Mouse (Mus musculus) CD4-positive helper T cell, adult 2 months (primary cell): ENCODE measurements around the gene Edem2.

Source experiments
- DNase-seq: peaks from one replicate; pipeline ENCODE4 v3.0.0-alpha.2; 2012; ENCODE audit warnings: low read depth, missing footprints, low spot score

Edem2 gene

DNA sequence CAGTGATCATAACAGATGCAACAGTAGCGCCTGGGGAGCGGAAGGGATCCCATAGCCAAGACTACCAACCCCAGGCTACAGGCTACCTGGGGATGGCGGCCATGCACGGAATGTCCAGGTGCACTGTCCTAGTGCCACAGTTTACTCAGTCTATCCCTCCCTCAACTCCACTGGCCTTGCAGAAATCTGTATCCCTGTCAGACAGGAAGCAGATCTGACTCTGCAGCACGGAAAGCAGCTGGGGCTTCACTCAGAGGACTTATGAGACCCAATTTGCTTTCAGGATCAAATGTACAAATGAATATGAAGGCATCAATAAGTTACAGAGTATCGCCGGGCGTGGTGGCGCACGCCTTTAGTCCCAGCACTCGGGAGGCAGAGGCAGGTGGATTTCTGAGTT lies 41.5 kb downstream of the Edem2 start:
- DNase-seq = no peak

DNA sequence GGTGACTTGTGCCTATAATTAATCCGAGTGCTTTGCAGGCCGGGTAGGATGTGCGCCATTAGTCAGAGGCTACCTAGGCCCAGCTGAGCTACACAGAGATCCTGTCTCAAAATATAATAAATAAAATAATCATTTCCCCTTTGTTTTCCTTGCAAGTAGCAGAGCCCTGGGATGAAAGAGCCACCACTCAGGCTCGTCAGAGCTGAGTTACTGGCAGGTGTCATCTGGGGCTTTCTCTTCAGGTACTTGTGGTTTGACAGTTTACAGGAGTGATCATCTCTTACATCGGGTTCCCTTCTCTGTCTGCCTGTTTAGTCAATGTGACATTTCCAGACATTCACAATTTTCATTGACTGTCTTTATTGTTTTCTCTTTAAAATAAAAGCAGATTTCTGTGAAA lies 42.7 kb downstream of the Edem2 start:
- DNase-seq = no peak

DNA sequence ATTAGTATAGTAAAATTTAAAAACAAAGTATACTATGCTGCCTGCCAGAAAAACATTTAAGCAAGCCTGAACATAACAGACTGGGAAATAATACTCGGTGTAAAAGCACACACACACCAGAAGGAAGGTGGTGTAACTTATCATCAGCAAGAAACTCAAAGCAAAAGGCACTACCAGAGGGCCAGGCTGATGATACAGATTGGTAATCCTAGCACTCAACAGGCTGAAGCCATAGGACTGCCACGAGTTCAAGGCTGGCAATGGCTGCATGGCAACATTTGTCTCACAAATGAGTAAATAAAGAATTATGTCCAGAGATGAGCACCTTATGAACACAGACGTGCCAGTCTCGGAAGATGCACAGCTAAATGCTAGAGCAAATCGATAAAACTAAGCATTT lies 45.5 kb downstream of the Edem2 start:
- no peak for DNase-seq

DNA sequence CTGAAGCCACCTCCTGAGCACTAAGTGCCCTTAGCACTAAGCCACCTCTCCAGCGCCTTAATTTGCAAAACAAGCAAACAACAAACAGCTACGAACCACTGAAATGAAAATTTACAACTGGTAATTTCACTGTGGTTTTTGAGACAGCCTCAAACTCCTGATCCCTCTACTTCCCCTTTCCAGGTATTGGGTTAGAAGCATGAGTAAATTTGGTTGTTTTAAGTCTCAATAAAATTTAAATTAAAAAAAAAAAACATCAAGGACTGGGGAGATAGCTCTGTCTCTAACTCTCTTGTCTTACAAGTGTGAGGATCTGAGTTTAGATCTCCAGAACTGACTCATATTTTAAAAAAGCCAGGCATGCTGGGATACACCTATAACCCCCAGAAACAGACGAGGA lies 46.1 kb downstream of the Edem2 start:
- no peak for DNase-seq

DNA sequence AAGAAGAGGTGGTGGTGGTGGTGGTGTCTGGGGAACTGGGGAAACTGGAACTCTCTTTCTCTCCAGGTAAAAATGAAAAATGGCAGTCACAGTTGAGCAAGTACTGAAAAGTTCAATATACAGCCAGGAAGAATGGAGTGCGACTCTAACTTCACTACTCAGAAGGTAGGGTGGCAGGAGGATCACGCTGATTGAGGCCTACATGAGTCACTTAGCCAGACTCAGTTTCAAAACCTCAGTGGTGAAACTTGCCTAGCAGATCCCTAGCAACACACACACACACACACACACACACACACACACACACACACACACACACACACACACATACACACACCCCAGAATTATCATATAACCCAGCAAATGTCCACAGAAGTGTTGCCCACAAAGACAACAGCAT lies 47.4 kb downstream of the Edem2 start:
- DNase-seq = peak; percentile 32

DNA sequence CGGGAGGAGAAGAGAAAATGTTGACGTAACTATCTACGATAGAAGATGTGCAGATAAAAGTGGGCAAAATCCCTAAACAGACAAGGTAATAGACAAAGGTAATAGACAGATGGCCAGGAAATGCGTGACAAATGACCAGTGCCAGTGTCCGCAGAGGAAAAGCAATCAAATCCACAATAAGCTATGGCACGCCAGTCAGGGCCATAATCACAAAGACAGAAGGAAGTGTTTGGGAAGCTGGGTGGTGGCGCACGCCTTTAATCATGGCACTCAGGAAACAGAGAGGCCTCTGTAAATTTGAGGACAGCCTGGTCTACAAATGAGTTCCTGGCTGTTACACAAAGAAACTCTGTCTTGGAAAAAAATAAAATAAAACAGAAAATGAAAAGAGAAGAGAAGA lies 48.1 kb downstream of the Edem2 start:
- DNase-seq = no peak

DNA sequence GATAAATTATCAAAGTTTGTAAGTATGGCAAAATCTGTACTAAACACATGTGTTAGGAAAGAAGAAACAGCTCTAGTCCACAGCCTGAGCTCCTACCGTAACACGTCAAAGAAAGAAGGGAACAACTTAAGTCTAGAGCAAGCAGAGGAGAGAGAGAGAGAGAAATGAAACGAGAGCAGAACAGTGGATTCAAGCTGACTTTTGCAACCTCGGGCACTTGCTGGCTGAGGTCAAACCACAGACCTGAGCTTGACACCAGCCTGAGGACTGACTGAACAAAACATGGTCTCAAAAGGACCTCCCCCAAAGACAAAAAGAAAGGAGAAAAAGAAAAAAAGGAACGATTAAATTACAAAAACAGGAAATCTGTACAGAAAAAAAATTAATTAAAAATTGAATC lies 48.7 kb downstream of the Edem2 start:
- DNase-seq = no peak

DNA sequence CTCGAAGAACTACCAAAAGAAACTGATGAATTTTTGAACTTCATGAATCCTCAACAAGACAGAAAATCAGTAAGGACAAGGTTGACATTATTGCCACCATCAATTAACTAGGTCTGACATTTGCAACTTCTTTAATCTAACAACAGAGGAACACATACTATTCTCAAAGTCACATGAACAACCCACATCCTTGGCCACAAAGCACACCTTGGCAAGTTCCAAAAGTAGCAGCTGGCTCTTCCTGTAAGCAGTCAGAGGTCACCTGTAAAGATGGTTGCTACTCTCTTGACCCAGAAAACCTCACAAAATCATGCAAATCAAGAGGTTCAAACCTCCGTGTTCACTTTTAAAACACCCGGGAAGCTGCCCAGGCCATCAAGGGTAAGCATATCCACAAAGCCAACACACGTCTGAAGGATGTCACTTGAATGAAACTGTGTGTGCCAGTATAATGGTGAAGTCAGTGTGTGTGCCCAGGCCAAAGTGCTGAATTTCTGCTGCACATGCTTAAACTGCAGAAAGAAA lies 49.6 kb downstream of the Edem2 start:
- peak; percentile 70 for DNase-seq

DNA sequence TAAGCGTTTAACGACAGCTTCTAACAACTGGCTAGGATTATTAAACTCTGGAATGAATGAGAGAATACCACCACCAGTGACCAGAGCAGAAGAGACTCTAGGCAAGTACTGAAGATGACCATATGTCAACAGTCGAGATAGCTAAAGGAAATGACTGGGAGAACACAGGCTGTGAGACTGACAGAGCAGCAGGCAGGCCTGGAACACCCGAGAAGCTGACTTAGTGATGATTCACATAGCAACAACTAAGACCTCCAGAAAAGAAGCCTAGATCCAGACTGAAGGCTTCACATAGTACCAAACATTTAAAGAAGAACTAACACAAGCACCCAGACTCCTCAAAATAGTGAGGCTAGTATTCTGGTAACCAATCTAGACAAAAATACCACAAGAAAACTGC lies 54.2 kb downstream of the Edem2 start:
- no peak for DNase-seq

DNA sequence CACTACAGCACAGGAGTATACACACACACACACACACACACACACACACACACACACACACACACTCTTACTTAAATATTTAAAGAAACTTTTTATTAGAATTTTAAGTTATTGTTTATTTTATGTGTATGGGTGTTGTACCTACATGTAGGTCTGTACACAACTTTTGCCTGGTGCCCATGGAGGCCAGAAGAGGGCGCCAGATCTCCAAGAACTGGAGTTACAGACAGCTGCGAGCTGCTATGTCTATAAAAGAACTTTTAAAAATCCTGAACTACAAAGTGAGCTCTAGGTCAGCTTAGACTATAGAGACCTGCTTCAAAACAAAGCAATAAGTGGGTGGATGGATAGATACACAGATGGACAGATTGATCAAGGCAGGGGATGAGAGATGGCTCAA lies 55.7 kb downstream of the Edem2 start:
- peak; percentile 82 for DNase-seq

DNA sequence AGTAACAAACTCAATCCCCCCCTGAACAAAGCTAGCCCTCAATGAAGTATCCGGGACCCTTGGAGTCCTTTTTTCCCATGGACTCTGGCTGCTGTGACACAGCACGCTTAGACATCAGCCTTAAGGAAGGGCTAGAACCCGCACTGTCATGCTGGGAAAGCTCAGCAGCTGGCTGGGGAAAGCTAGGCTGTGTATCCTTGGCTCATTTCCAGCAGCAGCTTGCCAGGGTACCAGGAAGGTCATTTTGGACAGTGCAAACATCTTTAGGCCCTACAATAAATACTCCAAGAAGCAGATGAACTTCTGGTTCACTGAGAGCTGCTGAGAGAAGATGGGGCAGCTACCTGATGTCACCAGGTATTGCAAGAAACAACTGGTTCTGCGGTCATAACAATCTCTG lies 58.0 kb downstream of the Edem2 start:
- DNase-seq = no peak

DNA sequence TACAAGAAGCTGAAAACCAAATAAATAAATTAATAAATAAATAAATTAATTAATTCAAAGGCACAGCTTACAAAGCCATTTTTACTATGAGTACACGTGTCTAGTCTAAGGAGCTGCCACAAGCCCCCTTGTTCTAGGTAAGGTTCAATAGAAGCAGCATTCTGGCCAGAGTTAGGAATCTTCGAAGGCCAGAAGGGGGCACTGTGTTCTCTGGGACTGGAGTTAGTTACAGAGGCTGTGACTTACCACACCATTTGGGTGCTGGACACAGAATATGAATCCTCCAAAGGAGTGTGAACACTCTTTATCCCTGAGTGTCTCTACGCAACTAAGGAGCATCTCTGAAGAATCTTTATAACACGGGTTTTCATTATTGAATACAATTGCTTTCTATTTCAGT lies 60.8 kb downstream of the Edem2 start:
- peak; percentile 49 for DNase-seq

DNA sequence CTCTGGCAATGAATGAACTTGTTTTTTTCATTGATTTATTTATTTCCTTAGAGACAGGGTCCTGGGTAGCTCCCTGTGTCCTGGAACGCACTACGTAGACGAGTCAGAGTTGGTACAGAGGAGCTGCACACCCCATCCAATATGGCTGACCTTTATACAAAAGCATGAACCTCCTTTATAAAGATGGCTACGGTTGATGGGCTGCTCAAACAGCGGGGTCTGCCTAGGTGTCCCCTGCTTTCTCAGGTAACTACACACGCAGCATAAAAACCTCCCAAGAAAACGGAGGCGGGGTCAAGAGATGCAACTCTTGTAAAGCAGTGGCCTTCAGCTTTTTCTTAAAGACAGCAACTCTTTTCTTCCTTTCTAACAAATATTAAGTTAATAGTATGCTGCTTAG lies 61.4 kb downstream of the Edem2 start:
- no peak for DNase-seq

DNA sequence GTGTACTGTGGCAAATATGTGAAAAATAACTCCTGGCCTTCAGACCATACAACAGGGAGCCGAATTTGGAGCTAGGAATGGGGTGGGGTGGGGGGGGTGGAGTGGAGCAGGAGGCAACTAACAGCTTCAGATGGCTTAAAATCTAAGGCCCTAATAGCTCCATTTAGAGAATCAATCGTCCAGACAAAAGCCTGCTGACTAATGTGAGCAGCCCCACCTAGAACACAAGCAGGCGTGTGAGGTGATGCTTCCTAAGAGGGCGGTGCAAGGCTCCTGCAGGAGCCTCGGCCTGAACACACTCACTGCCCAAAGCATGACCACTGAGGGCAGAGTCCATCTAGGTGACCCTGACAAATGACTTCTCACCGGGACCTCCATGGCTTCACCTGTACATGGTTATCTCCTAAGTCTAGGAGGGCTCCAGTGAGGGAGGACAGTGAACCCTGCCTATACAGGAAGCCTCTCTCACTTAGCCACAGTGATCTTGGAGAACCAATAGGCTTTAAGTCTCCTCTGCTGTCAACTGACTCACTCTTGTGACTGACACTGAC lies 65.3 kb downstream of the Edem2 start:
- DNase-seq = no peak

DNA sequence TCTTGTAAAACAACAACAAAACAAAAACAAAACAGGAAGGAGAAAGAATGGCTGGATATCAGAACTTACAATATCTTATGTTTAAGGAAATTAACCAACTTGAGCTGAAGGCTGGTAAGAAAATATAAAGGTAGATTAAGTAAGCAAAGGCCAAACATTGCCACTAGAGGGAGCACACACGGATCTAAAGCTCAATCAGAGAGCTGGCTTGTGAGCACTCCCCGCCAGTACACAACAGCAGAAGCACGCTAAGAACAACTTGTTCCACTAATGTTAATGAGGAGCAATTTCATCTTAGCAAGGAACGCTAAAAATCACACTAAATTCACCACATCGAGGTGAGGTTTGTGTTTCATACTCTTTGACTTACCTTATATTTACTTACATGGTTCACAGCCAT lies 66.2 kb downstream of the Edem2 start:
- peak; percentile 68 for DNase-seq

DNA sequence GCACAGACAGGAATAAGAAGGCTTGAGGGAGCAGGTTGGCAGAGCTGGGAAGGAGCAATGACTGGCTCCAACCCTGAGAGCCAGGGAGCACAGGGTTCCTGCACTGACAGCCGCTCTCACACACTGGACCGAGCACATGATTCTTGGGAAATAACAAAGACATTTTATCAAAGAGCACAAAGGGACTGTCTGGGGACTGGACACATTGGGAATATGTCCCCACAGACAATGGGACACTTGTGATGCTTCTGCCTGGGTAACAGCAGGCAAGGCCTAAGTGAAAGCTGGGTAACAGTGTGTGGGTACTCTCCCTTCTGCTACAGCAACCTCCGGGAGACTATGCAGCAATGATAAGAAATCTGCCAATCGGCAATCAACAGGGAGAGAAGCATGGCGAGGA lies 66.9 kb downstream of the Edem2 start:
- no peak for DNase-seq

DNA sequence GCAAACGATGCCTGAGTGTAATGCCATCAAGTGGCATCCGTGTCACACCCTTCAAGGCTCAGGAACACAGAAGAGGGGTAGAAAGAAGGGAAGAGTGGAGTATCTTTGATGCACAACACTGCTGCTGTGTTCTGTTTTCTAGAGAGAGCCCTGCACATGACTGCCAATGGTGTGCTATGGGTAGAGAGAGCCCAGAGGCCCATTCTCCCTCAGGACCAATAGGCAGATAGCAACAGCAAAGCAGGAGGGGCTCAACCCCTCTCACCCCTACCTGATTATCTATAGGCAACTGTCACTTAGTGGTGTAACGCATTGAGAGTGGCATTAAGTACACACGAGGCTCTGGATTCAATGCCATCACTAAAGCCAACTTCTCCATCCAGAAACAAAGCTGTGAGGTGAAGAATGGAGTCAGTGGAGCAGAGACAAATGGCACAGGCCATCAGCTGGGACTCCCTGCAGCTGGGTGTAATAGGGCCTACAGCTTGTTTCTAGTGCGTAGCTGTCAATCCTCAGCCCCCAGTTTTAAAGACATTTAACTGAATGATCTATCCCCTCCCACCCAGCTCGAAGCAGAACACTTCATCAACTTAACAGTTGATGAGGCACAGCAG lies 73.4 kb downstream of the Edem2 start:
- no peak for DNase-seq

DNA sequence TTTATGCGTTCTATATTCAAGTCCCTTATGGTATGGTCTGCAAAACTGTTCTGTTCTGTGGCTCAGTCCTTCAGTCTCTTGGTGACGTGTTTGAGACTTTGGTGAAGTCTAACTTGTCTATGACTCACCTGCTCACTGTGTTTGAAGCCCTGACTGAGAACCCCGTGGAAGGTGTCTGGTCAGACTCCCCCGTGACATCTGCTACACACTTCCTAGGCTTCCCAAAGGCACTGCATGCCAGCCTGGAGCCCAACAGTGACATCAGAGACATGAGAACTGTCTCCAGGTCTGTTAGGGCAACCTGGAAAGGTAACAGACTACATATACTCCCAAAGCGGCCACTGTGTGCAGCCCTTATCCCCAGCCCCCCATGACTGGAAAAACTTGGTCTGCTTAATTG lies 76.7 kb downstream of the Edem2 start:
- DNase-seq = no peak
